Mouse (Mus musculus) c-Kit-positive CD71-negative TER-119-negative erythroid progenitor cells, embryonic 14.5 days (primary cell): Measurements from ENCODE around the gene 3100002H09Rik.
A peak's percentile ranks its signal among the peaks of the same experiment; 100 is the strongest.

ENCODE experiments used
- DNase-seq: peaks from one replicate; pipeline ENCODE4 v3.0.0-alpha.2; 2013; ENCODE audit warnings: low read depth

Gene 3100002H09Rik

DNA sequence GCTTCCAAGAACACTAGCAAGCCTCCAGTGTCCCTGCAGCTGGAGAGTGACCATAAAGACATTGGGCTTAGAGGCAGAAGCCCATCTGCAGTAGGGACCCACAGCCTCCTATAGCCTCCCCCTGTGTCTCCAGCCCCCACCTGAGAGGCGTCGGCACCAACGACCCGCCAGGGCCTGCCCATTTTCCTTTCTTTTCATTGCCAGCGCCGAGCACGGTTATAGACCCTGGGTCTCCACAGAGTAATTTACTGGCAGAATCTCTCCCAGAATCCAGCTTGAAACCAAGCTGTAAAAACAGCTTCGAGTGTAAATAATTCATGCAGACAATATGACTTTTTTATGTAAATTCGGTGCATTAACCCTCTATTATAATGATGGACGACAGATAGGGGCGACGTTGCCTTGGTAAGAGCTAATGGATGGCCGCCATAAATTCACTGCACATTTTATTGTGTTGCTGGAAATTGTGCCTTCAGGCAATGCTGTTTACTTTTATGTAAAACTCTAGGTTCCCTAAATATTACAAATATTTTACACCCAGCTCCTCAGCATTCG lies 4.9 kb upstream of the 3100002H09Rik start:
- no peak for DNase-seq

DNA sequence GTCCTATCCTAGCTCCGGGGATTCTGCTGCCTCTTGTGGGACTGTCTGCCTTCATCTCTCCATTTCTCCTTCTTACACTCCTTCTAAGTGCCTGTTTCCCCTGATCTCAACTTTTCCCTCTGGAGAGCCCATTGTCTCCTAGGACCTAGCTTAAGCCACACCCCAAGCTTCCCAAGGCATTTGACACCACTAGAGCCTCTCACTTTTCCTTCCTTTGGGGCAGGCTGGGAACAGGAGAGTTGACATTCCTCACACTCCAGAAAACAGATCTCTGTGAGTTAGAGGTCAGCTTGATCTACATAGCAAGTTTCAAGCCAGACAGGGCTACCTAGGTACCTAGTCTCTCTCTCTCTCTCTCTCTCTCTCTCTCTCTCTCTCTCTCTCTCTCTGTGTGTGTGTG lies 3.6 kb upstream of the 3100002H09Rik start:
- DNase-seq: no peak

DNA sequence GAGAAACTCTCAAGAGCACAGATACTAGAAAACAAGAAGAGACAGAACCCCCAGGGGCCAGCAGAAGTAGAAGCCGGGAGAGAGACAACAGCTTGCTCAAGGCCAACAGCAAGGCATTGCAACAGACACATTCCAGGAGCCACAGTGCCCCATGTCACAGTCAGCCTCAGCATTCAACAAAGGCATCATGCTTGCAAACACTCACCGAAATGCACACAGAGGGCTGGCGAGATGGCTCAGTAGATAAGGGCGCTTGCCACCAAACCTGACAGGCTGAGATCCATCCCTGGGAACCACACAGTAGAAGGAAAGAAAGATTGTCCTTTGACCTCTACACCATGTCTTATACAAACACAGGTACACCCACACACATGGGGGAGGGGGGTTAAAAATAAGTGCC lies 1.2 kb upstream of the 3100002H09Rik start:
- DNase-seq: no peak

DNA sequence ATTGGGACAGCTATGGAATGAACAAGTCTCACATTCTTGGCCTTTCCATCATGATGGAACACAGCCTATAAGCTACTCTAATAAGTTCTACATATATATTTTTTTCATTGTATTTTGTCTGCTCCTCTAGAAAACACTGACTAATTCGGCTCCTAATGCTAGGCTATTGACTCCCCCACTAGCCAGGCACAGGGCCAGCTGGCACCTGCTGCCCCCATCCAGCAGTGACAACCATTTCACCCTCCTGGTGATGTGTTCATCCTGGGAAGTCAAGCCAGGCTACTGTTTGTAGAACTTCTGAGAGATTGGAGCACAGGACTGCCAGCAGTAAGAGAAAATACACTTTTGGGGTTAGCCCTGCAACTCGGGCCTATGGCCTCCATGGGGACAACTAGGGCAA lies 537 bp downstream of the 3100002H09Rik start:
- DNase-seq: no peak

DNA sequence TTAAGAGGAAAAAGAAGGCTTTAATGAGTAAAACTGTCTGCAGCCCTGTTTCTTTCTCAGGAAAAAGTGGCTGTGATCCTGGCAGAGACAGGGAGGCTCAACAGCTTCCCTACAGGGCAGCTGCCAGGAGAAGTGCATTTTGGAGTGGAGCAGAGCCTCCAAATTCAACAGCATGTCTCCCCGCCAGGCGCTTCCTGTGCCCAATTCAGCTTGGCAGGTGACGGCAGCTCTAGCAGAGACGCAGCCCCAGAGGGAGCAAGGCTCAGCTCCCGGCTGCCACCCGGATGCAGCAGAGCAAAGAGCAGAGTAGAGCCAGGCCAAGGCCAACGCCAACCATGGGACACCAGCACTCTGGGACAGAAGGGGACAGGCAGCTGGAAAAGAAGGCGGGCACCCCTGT lies 3.4 kb downstream of the 3100002H09Rik start:
- no peak for DNase-seq

DNA sequence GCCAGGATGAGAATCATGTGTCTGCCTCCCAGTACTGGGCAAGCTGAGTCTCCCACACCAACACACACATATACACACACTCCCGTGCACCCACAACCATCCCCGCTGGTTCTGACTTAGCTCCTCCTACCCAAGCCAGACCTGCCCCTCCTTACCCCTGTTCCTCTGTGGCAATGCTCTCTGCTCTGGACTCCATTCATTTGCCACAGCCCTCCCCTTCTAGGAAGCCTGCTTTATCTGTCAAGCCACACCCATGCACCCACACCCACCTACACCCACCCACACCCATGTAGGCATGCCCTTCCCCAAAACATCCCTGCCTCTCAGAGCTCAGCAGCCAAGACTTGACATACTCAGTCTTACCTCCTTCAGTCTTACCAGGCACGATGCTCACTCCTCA lies 4.4 kb downstream of the 3100002H09Rik start:
- peak; percentile 16 for DNase-seq

DNA sequence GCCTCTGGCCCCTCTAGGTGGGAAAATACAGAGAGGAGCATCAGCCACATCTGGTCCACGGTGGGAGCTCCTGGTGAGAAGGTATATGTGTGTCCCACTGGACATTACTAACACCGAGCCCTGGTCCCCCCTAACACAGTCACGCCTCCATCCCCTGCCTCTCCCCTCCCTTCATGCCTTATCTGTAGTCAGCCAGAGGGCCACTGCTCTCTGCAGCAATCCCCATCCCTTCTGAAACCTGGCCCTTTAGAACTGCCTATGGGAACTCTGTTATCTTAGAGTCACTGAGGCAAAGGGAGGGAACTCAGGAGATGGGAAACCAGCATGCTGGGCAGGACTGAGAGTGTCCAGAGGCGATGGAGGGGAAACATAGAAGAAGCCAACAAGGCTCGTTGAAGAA lies 5.3 kb downstream of the 3100002H09Rik start:
- DNase-seq: no peak

DNA sequence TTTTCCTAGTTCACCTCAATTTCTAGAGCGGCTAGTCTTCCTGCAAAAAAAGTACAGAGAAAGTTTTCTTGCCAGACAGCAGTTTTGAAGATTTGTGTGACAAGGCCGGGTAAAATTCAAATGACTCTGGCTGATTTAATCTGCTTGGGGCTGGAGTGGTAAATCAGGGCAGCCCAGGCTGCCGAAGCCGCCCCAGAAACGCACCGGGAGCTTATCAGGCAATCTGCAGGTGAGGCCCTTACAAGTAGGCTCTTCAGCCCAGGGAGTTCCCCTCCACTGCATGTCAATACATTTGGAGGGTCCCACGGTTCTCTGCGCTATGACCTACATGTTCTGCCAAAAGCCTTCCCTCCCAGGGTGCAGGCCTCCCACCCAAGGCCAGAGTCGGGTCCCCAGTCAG lies 6.9 kb downstream of the 3100002H09Rik start:
- DNase-seq: no peak

DNA sequence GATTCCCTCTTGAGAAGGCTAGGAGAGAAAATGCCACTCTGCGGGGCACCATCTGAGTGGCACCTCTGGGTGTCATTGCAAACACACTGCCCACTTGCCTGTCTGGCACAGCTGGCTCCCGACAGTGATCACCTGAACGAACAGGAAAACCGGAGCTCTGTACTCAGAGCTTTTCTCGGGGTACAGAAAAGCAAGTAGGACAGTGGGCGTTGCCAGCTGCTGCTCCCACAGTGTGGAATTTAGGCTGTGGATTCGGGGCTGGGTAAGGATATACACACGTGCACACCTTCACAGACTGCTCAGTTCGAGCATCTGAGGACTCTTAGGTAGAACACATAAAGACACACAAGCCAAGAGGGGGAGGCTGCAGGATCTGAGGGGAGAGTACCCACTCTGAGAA lies 14.7 kb downstream of the 3100002H09Rik start:
- no peak for DNase-seq

DNA sequence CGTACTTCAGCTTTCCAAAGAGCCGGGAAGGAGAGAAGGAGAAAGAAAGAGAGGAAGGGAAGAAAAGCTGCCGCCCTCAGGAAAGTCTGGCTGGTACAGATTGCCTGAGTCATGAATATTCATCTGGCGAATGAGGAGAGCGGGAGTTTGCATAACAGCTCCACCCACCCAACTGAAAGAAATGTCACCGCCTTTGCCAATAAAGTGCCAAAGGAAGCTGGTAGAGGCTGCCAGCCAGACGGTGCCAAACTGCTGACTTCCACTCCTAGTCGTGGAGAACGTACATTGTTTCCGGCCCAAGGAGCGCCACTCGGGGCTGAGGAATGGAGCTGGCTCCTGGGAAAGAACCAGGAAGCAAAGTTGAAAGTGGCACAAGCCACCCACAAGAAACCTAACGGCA lies 15.7 kb downstream of the 3100002H09Rik start:
- no peak for DNase-seq

DNA sequence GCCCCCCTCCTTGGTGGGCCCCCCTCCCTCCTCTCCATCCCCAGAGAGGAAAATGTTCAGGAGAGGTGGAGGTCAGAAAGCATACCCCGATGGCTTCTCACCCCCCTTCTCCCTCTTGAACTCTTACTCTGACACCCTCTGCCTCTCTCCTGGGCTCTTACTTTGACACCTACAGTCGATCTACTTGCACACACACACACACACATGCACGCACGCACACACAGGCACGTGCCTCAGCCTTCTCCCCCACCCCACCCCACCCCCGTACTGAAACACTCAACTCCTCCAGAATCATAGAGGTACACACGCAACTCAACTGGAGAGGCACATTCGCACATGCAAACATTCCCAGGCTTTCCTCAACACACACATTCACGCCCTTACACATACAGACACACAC lies 16.9 kb downstream of the 3100002H09Rik start:
- DNase-seq: no peak

DNA sequence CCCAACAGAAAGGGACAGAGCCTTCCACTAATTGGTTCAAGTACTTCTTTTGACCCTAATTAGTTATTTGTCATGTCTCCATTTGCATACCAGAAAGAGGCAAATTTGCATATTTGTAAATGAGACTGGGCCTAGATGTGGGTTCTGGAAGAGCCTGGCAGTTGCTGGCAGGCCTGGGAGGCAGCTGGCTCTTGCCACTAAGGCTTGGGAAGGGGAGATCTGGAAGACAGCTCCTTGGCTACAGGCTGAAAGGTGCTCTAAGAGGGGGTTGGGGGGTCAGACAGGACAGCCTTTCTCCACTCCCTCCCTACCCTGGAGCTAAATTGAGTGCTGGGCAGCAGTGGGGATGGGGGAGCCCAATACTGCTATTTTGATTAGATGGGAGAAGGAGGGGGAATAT lies 17.4 kb downstream of the 3100002H09Rik start:
- no peak for DNase-seq

DNA sequence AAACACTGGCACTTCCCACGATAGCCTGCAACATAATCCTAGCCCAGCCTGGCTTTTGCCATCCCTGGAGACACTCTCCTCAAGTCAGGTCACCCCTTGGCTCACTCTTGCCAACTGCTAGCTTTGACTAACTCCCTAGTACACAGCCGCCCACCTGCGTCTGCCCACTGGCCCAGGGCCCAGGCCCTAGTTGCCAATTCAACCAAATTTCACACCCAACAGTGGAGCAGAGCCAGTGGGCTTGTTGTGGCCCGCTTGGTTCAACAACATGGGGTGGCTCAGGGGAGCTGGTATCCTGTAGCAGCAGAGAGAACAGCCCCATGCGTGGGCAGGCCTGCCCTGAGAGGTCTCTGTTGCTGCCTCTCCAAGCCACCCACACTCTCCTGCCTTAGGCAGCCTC lies 18.4 kb downstream of the 3100002H09Rik start:
- no peak for DNase-seq

DNA sequence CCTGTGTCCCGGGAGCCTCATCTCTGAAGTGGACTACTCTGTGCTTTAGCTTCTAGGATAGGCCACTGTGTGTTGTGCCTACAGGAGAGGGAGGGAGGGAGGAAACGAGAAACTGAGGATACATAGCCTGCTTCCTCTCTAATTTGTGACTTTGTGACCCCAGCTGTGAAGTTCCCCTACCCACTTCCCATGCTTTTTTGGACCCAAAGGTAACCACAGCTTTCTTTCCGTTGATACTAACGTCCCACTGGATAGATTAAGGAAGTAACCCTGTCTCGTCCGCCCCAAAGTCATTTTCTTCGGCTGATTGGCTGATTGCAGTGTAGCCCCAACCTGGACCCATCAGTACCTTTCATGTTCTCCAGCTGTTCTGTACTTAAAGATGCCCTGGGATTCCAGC lies 29.9 kb downstream of the 3100002H09Rik start:
- no peak for DNase-seq

DNA sequence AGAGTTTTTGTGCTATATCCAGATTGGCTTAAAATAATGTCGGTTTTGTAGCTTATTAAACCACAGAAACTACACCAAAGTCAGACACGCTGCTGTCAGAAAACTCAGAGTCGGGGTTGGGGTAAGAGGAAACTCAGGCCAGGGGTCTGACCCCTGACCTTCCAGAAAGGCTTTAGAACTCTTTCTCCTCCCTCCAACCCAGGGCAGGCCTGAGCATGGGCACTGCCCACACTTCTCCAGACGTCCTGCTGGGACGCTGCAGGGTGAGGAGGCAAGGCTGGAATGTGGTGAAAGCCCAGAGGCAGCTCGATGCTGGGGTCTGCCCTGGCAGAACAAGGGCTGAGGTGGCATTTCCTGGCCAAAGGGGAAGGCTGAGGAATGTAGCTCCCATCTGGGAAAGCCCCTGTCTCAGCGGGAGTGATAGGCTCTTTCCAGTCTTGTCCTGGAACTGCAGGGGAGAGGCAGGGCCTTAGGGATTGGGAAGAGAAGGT lies 34.6 kb downstream of the 3100002H09Rik start:
- DNase-seq: no peak

DNA sequence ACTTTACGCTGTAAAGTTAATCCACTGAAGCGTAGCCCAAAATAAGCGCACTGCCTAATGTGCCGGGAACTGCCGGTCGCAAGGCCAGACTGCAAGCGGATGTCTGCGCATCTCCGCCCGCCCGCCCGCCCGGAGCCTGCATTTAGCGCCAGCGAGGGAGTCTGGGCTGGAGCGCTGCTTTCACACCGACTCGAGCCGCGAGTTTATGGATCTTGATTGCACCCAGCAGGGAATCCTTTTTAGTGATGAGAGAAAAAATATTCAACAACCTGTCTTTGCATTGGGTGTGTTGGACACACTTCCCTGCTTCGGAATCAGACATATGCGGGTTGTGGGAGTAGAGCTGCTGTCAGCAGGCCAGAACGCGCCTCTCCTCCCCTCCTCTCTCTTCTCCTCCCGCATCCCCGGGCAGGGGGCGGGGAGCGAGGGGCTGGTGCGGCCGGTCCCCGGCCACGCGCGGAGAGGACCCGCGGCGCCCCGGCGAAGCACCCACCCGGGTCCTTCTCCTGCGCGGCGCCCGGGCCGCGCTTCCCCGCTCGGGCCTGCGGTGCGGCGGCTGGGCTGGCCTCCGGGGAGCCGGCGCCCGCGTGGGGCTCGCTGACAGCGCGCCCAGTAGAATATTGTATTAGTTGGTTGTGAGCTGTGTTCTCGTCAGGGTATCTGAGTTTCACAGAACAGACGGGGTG lies 35.2 kb downstream of the 3100002H09Rik start:
- DNase-seq: no peak

DNA sequence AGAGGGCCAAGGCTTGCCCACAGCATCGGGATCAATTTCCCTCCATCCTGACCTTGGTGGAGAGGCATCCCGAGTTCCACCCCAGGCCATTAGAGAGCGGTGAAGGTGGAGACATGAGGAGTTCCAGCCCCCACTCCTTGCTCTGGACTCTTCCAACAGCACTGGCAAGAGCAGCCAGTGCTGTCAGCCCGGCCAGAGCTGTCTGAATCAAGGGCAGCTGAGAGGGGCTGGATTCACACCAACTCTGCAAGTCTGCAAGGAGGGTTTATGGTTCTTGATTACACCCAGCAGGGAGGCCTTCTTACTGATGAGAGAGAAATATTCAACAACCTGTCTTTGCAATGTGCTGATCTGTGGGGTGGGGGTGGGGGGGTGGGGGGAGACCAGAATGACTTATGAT lies 37.0 kb downstream of the 3100002H09Rik start:
- no peak for DNase-seq

DNA sequence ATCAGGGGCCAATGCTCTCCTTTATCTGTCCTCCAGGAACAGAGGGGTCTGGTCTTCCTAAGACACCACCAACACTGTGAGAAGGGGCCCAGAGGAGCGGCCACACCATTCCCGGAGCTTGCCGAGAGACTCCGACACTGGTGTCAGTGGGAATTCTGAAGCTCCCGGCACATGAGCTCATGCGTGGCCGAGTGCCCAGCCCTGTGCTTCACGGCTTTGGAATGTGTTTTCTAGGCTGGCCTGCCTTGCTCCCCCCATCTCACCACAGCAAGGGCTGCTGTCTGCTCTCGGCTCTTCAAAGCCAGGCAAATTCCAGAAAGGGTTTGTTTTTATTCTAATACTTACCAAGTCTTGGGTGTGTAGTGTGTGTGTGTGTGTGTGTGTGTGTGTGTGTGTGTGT lies 39.6 kb downstream of the 3100002H09Rik start:
- DNase-seq: no peak

DNA sequence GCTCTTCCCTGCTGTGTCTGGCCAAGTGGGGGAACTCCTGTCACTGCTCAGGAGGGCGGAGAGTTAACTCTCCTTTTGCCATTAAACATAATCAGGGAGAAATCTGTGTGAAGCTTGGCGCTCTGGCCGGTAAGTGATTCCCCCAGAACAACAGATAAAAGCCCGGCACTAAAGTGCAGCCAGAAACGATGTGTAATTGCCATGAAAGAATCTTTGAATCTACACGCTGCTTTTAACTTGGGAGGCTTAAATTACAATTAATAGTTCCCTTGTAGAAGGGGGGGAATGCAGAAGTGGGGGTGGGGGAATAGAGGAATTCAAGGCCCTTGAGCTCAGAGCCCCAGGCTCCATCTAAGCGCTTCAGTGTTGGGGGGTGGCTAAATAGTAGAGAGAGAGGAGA lies 40.9 kb downstream of the 3100002H09Rik start:
- no peak for DNase-seq

DNA sequence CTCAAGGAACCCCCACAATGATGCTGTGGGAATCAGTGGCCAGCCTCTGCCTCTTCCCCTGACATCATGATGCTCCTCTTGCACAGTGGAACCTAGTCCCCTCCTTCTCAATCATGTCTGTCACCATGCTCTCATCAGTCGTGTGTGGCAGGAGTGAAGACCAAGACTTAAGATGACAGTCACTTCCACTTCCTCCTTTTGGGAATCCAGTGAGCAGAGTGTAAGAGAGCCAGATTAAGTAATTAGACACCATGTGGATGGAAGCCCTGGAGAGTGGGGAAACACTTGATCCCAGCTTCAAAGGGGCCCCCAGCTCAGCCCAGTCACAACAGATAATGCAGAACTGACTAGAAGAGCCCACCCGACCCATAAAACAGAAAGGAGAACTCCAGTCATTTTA lies 47.2 kb downstream of the 3100002H09Rik start:
- DNase-seq: no peak

DNA sequence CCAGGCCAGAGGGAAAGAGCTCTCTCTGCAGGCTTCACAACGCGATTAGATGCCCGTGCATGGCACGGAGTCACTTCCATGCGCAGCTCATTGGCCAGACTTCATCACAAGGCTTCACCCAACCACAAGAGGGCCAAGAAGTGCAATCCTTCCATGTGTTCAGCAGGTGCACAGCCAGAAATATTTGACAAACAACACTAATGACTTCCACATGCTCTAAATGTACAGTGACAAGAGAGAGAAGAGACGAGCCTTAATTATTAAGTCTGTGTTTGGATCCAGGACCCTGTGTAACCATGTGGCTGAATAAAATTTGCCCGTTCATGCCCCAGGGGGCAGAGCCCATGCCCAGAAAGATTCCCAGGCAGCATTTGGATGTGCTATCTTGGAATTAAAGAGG lies 47.9 kb downstream of the 3100002H09Rik start:
- no peak for DNase-seq
